Mouse (Mus musculus) spleen, adult 12 weeks (tissue): Measurements from ENCODE around the gene Cadm3.

ENCODE experiments used
- DNase-seq: peaks from one replicate; pipeline ENCODE4 v3.0.0; 2022; ENCODE audit warnings: low spot score

Cadm3 gene

DNA sequence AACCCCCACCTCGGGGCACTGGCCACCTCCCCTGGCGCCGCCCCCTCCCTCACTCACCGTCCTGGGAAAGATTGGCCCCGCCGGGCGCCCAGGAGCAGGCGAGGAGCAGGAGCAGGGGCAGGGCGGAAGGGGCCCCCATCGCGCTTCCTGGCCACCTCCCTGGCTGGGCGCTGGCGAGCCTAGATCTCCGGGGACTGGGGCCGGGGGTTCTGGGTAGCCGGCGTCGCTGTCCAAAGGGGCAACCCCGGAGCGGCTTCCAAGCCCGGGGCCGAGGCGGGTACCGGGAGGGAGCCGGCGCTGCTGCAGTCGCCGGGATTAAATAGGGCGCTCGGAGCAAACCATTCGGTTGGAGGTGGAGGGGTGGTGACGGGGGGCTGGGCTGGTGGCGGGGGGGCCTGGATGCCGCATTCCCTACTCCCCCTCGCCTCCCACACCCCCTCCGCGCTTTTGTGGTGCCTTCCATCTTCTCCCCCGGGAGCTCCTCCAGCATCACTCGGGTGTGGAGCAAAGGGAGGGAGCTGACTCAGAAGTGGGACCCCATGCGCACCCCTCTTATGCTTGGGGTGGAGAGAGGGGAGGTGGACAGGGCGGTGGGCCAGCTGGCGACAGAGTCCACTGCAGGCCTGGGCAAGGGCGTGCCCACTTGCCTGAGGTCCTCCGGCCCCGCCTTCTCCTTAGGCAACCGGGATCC, at the start of gene Cadm3:
Cadm3 (minus strand) TSS at position 340 of the 691 bp plus-strand sequence.
- no peak for DNase-seq

DNA sequence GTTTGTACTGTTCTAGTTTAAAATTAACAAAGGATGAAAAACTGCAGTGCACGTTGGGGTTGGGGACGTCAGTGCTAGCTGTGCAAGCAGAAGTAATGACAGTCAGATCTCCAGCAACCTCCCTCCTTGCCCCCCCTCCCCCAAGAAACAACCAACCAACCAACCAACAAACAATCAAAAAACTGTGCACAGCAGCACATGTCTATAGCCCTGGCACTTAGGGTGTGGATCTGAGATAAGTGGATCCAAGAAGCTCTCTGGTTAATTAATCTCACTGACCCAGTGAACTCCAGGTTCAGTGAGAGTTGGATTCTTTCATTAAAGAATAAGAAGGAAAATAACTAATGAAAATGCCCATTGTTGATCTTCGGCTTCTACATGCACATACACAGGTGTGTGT, 47.1 kb upstream of the Cadm3 start:
- DNase-seq = no peak

DNA sequence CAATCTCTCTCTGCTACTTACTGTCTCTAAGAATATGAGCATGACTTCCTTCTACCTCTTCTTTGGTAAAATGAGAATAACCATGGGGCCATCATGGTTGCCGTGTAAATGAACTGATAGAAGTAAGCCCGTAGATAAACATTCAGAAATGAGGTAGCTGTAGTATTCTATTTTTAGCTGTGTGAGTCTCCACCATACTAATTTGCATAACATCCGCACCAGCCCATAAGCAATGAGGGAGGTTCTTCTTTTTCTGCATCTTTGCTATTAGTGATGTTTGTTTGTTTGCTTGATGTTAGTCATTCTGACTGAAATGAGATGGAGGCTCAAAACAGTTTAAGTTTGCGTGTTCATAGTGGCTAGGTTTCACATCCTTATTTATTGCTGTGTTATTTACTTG, 44.4 kb upstream of the Cadm3 start:
- no peak for DNase-seq

DNA sequence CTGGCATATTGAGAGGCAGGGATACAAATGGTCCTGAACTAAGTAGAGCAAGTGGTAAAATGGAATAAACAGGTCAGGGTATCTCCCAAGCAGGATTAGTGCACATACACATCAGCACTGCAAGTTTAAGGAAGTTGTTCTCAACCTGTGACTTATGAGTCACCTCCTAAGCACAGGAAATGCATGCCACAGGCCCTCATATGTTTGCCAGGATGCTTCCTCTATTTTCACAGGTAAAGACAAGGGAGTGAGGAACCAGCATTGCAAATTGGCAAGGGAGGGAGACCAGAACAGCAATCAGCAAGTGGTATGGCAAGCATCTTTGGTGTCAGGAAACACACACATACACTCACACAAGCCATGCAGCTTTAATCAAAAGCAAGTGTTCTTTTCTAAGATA, 41.6 kb upstream of the Cadm3 start:
- no peak for DNase-seq

DNA sequence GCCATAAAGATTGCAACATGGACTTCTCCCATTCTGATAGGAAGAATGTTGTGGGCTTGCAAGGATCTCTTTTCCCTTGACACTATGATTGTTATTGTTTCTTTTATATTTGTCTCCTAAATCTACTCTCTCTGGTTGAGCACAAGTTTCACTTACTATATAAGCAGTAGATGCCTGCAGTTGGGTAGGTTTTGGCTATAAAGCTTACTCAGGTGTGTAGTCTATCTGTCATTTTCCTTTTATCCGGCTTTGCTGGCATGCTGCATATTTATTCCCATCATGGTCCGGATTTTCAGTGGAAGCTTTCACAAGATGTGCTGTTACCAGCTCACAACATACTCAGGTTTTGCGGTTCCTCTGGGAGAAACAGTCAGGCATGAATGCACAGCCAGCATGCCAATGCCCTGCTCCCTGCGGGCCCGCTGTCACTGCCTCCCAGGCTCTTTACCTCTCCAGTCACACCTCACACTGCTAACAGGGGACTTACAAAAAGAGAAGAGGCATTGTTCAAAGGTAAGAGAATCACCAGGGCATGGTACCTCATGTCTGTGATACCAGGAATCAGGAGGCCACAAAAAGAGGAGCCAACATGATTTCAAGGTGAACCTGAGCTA, 37.3 kb upstream of the Cadm3 start:
- no peak for DNase-seq

DNA sequence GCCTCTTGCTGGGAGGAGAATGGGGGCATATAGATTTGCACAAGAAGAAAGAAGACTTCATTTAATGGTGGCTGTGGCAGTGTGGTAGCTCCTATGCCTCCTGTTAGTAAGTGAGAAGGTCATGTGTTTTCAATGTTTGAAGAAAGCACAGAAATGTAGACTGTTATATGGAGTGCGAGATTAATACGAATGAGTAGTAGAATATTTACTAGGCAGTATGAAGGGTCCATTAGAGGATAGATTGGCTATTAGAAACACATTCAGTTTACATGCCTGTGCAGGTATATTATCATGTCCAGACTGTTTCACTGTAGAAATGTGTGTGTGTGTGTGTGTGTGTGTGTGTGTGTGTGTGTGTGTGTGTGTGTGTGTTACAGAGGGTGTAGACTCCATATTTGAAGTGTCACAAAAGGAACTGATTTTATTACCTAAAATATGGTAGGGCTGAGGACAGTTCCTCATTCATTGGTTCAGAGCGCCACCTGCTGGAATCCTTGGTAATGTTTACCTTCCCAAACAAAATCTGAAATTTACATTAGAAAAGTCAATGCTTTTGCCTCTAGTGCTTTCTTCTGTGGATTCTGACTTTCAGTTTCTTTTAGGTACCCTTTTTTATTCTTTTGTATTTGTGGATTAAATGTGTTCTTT, 31.0 kb upstream of the Cadm3 start:
- DNase-seq = peak; percentile 51

DNA sequence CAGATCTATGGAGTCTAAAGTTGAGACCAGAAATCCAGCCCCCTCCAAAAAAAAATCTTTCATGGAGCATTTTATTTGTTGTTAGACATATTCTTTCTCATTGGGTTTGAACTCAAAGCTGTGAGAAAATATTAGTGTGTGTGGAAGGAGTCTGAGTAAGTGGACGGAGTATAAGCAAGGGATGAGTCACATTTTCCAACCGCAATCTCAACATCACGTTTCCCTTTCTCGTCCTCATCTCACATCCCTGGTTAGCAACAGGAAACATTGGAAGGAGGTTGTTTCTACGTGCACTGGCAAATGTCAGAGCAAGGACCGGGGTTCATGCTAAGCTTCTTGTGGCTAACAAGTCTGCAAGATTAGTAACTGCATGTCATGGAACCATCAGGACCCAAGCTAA, 24.3 kb upstream of the Cadm3 start:
- no peak for DNase-seq

DNA sequence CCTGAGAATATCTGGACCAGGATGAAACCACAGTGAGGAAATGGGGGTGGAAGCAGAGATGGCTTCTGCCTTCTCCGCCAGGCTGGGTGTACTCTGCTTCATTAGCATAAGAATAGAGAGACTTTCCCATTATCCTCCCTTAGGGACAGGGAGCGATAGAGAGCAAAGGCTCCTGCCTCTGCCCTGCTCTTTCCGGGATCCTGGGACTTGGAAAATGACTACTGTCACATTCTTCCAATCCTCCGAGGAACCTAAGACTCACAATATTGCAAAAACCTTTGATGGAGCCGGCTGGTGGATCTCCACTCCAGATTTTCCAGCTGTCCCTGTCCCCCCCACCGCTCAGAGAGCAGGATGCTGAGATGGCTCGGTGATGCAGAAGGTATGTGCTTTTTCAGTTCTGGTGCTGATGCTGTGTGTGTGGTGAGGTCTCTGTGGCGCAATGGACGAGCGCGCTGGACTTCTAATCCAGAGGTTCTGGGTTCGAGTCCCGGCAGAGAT, 22.5 kb upstream of the Cadm3 start:
- DNase-seq = no peak

DNA sequence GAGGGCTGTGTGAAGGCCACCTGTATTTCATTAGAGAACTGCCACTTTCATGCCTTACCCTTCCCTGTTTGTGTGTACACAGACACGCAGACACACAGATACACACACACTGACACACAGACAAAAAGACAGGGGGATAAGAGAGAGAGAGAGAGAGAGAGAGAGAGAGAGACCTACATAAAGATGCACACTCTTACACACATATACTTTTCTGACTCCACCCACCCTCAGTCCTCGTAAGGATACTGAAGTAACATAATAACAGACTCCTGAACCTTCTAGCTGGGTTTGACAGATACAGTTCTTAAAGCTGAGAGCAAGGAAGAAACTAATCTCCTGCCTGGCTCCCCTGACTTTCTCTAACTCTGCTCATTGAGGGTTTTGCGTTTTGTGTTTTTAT, 21.9 kb upstream of the Cadm3 start:
- DNase-seq = no peak

DNA sequence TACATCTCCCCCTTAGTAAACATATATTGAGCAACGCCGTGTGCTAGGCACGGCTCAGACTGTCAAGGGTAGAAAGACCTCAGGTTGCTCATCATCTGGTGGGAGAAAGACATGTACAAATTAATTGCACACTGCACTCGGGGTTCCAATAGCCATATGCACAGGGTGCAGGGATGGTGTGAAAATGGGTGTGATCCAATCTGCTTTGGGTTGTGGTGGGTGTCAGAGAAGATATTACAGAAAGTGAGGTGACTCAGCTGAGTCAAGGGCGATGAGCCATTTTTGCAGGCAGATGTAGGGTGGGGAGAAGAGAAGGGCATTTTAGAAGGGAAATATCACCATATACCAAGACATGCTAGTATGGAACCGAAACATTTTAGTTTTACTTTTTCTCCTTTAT, 13.9 kb upstream of the Cadm3 start:
- DNase-seq = no peak

DNA sequence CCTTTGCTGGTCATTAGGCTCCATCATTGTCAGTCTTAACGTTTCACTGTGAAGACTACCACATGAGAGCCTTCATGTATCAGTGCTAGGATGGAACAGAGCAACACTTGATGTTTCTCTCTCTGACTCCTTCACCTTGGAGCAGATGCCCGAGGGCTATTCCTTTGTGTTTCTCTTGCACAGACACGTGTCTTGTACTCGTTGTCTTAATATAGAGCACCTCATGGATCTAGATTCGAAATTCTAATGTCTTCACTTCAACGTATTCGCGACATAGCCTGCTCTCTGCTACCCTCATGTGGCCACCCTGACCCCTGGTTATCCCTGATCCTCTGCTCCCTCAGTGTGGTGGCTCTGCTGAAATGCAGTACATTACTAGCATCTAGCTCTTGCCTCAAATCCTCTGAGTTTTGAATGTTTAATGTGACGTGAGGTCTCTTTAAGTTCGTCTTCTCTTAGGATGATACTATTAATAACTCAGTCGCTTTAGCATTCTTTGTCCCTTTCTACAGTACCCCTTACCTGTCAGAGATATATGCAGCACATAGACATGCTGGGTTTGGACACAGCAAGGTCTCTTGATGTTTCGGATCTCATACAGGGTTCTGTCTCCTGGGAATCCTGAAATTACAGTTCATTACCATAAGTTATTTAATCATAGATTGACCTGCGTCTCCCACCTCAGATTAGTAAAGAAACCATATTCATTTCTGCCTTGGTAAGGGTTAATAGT, 10.1 kb upstream of the Cadm3 start:
- DNase-seq = peak; percentile 16

DNA sequence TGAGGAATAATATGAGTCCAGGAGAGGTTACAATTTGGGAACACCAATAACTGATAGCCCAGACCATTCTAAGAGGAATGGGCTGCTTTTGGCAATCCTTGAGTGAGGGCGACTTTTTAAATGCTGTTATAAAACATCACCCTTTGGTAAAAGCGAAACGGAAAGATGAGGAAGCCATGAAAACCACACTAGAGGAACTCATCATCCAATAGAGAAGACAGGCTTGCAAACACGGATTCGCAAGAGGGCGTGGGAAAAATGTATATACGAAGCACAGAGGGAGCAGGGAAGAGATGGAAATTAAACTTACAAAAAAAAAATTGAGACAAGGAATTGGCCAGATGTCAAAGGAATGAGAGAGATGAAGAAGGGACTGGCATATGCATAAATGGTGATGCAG, 6.5 kb upstream of the Cadm3 start:
- DNase-seq = no peak

DNA sequence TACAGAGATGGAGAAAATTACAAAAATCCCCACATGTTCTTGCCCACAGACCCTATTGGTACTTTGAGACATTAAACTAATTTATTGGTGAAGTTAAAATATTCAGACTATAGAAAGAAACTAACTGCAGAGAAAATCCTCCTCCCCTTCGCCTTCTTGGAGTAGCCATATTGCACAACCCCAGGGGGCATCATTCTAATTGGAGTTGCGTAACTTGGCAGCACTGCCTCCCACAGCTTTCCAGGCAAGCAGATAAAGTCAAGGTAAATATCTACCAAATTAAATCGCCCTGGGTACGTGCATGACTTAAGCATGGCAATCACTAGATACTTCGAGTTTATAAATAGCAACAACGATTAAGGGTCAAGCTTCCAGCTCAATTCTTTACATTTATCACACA, 4.1 kb upstream of the Cadm3 start:
- DNase-seq = no peak

DNA sequence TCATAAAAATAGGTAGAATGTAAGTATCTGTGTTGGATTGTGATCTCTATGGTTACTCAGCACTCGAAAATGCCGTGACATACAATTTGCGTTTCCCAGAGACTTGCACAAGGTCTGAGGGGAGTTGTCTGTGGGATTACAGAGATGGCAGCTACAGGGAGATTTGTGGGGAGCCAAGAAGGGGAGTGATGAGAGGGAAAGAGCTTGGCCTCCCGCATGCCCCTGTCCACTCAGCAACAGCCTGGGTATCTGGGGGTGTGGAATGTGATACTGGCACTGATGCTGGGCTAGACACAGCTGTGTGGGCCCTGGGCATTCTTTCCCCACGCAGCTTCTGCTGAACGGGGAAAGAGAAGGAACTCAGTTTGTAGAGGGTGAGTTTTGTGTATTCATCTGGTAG, 3.0 kb upstream of the Cadm3 start:
- no peak for DNase-seq

DNA sequence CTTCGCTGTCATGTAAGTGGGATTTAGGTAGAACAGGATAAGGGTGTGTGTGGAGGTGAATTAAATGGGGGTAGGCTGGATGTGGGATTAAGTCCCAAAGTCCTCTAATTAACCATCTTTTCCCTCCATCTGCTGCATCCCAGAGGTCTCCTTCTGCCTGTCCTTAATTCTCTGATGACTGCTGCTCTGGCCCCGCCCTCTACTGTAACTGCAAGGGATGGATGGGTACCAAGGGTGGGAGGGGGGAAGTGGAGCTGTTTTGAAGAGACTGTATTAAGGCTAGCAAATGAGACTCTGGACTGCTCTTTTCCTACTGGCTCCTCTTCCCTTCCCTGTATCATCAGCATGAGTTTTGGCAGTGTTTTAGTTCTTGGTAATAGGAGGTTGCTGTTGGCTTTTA, 2.1 kb upstream of the Cadm3 start:
- DNase-seq = no peak

DNA sequence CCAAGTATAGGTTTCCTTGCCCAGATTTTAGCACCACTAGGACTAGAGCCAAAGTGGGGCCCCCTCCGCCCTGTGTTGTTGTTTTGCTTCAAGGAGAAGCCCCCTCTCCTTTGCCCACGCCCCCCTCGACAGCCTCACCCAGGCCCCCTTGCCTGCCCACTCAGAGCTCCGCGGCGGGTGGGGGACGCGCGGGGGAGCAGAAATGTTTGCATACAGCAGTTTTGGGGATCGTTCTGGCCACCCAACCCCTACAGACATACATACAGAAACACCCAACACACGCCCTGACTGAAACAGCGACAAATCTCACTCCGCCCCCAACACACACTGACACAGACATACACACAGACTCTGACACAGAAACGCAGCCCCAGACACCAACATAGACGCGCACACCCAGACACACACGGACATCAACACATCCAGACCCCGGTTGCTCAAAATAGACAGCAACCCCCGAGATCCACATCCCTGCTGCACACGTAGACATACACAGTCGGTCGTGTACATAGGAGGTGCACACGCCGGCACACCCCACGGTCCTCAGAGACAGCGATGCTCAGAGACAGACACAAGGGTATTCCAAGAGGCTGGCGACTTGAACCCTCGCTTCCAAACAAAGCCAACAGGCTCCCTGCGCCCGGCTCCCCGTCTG, 667 bp downstream of the Cadm3 start:
- DNase-seq = no peak

DNA sequence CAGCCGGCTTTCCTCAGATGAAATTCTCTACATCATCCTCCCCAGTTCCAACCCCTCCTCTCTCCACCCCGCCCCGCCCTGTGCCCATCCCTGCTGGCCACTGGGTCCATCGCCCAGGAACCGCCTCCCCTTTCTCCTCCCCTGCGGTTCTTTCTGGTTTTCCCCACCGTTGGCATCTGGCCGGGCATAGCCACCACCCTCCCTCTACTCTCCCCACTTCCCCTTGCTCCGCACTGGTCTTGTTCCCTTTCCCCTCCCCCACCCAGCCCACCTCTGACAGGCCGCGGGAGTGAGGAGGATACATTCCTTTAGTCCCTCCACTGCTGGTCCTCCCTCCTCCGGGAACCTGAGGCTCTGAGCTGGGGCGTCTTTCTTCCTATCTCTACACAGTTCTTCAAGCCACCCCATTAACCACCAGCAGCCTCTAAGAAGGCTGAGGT, 1.5 kb downstream of the Cadm3 start:
- no peak for DNase-seq

DNA sequence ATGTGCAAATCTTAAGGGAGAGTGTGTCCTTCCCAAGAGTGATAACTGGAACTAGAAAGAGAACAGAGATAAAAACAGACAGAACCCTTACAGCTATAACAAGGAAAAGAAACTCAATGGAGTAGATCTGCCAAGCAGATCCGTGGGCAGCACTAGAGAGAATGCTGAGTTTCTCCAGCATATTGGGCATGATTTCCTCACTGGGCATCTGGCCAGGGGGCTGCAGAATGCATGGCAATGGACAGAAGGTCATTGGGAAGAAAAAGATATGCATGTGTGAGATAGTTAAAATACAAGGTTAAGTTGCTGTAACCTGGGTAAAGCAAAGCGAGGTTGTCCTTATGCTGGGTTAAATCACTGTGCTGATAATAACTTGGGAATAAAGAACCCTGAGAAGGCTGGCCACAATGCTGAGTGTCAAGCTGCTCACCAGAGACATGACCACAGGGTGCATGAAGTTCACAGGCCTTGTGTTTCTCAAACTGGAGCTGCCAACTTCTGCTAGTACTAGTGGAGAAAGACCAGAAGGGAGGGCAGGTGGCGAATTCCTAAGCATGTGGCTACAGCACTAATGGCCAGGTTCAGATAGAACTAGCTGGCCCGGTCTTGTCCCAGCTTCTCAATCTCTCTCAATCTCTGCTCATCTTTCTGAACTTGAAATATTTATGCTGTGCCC, 3.2 kb downstream of the Cadm3 start:
- DNase-seq = no peak

DNA sequence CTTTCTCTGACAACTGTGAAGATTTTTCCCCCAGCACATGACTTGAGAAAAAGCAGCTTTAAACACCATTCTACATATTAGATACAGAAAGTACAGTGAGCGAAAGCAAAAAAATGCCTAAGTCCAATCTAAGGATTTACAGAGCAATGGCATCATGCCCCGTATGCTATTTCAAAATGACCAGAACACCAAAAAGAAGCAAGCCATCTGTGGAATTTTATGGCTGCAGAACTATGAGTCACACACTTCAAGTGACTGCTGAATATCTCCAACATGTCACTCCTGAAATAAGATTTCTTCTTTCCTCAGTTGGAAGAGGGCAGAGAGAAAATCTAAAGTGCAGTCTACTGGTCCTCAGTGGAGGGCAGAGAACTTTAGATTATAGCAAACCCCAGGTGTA, 4.1 kb downstream of the Cadm3 start:
- DNase-seq = no peak

DNA sequence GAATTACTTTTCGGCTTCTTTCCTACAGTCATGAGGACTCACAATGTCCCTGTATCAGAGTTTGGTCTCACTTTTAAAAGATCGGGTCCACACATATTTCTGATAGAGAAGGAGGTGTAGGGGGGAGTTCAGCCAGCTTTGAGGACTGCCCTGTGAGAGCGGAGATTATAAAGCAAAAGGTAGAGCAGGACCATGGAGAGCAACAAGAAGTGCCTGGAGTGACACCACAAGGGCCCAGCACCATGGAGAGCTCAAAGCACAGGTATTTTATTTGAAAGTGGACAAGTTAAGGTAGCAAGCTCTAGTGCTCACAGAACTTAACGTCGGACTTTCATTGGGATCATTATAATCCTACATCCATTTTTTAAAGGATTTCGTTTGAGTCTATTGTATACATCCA, 5.8 kb downstream of the Cadm3 start:
- no peak for DNase-seq

DNA sequence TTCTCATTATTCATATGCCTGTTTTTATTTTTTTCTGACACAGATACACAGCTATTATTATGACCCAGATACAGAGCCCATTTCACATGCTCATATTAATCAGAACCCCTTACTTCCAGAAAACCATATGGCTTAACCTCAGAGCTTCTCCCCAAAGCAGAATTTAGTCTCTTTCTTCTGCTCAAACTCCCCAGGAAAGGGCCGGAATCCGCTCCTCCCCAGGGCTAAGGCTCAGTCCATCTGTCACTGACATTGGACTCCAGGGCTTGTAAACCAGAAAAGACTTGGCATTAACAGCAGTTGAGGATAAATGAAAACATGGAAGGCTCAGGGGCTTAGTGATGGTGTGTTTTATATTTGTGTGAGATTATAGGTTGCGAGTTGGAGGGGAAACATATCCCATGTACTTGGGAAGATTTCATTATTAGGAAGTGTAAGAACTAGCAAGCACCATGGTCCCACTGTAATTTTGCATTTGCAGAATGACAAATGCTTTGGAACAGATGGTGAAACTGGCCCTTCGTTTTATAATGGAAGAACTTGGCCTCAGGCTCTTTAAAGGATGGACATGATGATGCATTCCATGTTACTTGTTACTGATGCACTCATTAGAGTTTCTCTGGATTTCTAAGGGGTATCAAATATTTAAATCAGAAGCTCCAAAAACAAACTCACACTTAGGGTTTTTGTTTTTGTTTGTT, 7.8 kb downstream of the Cadm3 start:
- DNase-seq = no peak
